Mouse (Mus musculus): ENCODE measurements around the gene Nsun2. TPM values are rescaled to one million over a fixed set of nuclear protein-coding genes. Genes with fewer than 3 reads are reported as not detected.

The Nsun2 gene
- polyA plus RNA-seq, 1 experiment from 2014 or later, result 82.0 TPM

GRCm38 (mm10) chr13:69636816-69637215 is 103.3 kb downstream of the Nsun2 start:
- ATAC-seq (replicated peaks; ENCODE audit: low FRiP score, low read depth) (no peak), DNase-seq (ENCODE audit: low spot score) (no peak)
- Histone ChIP-seq H3K9me3 (replicated peaks; ENCODE audit: low read length) (no peaks in the 10 kb centered on the region), H3K4me3 (replicated peaks; ENCODE audit: low read depth, low read length) (no peak overlapping the region), H3K4me1 (replicated peaks; ENCODE audit: insufficient read depth, low read length) (no peaks in the 10 kb centered on the region), H3K27me3 (ENCODE audit: insufficient read depth, low read length) (no peaks in the 10 kb centered on the region), H3K27ac (no peak overlapping the region), H3K9ac (ENCODE audit: low read depth, low read length) (no peak overlapping the region), H3K36me3 (ENCODE audit: insufficient read depth, low read length) (peaks cover 45% of the 10 kb centered on the region), H3K4me2 (ENCODE audit: low read length) (no peak overlapping the region)
- WGBS, result 70% methylated on average over 6 of the region's 6 CpGs
- TF ChIP-seq CTCF (IDR thresholded peaks at IDR 0.05; ENCODE audit: low read depth), result no peak

DNA sequence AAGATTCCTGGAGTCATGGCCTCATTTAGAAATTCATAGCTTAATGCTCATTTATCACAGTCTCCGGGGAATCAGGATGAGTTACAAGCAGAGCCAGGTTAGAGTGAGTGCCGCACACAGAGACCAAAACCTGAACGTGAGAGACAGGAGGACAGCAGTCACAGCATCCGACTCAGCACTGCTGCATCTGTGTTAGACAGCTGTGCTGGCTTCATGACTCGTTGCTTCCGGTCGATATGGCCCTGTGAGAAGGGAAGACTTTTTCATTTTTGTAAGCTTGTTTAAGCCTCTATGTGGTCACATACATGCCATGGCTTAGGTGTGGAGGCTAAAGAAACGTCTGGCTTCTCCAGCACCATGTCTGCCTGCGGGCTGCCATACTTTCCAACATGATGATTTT is 104.1 kb downstream of the Nsun2 start:
- no peak overlapping the region for H3K4me3 ChIP-seq (replicated peaks; ENCODE audit: low read depth, low read length)
- TF ChIP-seq CTCF (IDR thresholded peaks at IDR 0.05; ENCODE audit: low read depth), result no peak
- H3K36me3 ChIP-seq (ENCODE audit: insufficient read depth, low read length), result peaks cover 36% of the 10 kb centered on the region
- no peak for DNase-seq (ENCODE audit: low spot score)
- no peaks in the 10 kb centered on the region for H3K9me3 ChIP-seq (replicated peaks; ENCODE audit: low read length)
- H3K4me1 ChIP-seq (replicated peaks; ENCODE audit: insufficient read depth, low read length), result no peaks in the 10 kb centered on the region
- H3K27me3 ChIP-seq (ENCODE audit: insufficient read depth, low read length), result no peaks in the 10 kb centered on the region
- no peak overlapping the region for H3K9ac ChIP-seq (ENCODE audit: low read depth, low read length)
- H3K27ac ChIP-seq, result no peak overlapping the region
- no peak for ATAC-seq (replicated peaks; ENCODE audit: low FRiP score, low read depth)
- 87% methylated on average over 9 of the region's 9 CpGs for WGBS
- no peak overlapping the region for H3K4me2 ChIP-seq (ENCODE audit: low read length)

- Histone ChIP-seq H3K27me3 (ENCODE audit: insufficient read depth, low read length) (no peaks in the 10 kb centered on the region), H3K27ac (no peak overlapping the region), H3K9me3 (replicated peaks; ENCODE audit: low read length) (no peaks in the 10 kb centered on the region), H3K4me1 (replicated peaks; ENCODE audit: insufficient read depth, low read length) (no peaks in the 10 kb centered on the region), H3K4me2 (ENCODE audit: low read length) (no peak overlapping the region), H3K36me3 (ENCODE audit: insufficient read depth, low read length) (peaks cover 35% of the 10 kb centered on the region), H3K4me3 (replicated peaks; ENCODE audit: low read depth, low read length) (no peak overlapping the region), H3K9ac (ENCODE audit: low read depth, low read length) (no peak overlapping the region)
- no peak for ATAC-seq (replicated peaks; ENCODE audit: low FRiP score, low read depth)
- no peak for DNase-seq (ENCODE audit: low spot score)
- TF ChIP-seq CTCF (IDR thresholded peaks at IDR 0.05; ENCODE audit: low read depth), result no peak
- 81% methylated on average over 6 of the region's 6 CpGs for WGBS
These were observed 104.6 kb downstream of the Nsun2 start for GRCm38 (mm10) chr13:69638108-69638626.

DNA sequence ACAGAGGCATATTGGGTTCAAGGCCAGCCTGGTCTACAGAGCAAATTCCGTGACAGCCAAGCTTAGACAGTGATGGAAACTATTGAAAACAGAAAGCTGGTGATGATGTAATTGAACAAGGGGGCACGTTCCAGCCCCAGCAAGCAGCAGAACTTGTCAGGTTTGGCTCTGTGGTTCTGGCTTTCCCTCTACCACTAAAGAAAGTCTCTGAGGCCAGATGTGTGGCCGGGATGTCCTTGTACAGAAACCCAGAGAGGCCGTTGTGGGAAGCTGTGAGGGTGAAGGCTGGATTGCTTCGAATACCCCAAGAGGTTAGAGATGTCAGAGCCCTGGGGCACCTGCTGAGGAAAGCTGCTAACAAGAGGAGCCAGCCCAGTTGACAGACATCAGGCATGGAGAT is 105.7 kb downstream of the Nsun2 start:
- no peak overlapping the region for H3K27ac ChIP-seq
- 89% methylated on average over 5 of the region's 5 CpGs for WGBS
- no peaks in the 10 kb centered on the region for H3K27me3 ChIP-seq (ENCODE audit: insufficient read depth, low read length)
- DNase-seq (ENCODE audit: low spot score), result no peak
- peaks cover 27% of the 10 kb centered on the region for H3K36me3 ChIP-seq (ENCODE audit: insufficient read depth, low read length)
- TF ChIP-seq CTCF (IDR thresholded peaks at IDR 0.05; ENCODE audit: low read depth), result no peak
- no peak for ATAC-seq (replicated peaks; ENCODE audit: low FRiP score, low read depth)
- no peaks in the 10 kb centered on the region for H3K9me3 ChIP-seq (replicated peaks; ENCODE audit: low read length)
- H3K9ac ChIP-seq (ENCODE audit: low read depth, low read length), result no peak overlapping the region
- H3K4me3 ChIP-seq (replicated peaks; ENCODE audit: low read depth, low read length), result no peak overlapping the region
- H3K4me1 ChIP-seq (replicated peaks; ENCODE audit: insufficient read depth, low read length), result no peaks in the 10 kb centered on the region
- no peak overlapping the region for H3K4me2 ChIP-seq (ENCODE audit: low read length)

GRCm38 (mm10) chr13:69640126-69640525 is 106.6 kb downstream of the Nsun2 start:
- Histone ChIP-seq H3K9me3 (replicated peaks; ENCODE audit: low read length) (no peaks in the 10 kb centered on the region), H3K27me3 (ENCODE audit: insufficient read depth, low read length) (no peaks in the 10 kb centered on the region), H3K27ac (no peak overlapping the region), H3K4me2 (ENCODE audit: low read length) (no peak overlapping the region), H3K9ac (ENCODE audit: low read depth, low read length) (no peak overlapping the region), H3K4me1 (replicated peaks; ENCODE audit: insufficient read depth, low read length) (no peaks in the 10 kb centered on the region), H3K36me3 (ENCODE audit: insufficient read depth, low read length) (peaks cover 19% of the 10 kb centered on the region), H3K4me3 (replicated peaks; ENCODE audit: low read depth, low read length) (no peak overlapping the region)
- DNase-seq (ENCODE audit: low spot score) (no peak), ATAC-seq (replicated peaks; ENCODE audit: low FRiP score, low read depth) (no peak)
- TF ChIP-seq CTCF (IDR thresholded peaks at IDR 0.05; ENCODE audit: low read depth), result no peak
- 94% methylated on average over 4 of the region's 4 CpGs for WGBS

GRCm38 (mm10) chr13:69640541-69640940 is 107.0 kb downstream of the Nsun2 start:
- Histone ChIP-seq H3K4me1 (replicated peaks; ENCODE audit: insufficient read depth, low read length) (no peaks in the 10 kb centered on the region), H3K4me2 (ENCODE audit: low read length) (no peak overlapping the region), H3K27ac (no peak overlapping the region), H3K27me3 (ENCODE audit: insufficient read depth, low read length) (no peaks in the 10 kb centered on the region), H3K9ac (ENCODE audit: low read depth, low read length) (no peak overlapping the region), H3K9me3 (replicated peaks; ENCODE audit: low read length) (no peaks in the 10 kb centered on the region), H3K4me3 (replicated peaks; ENCODE audit: low read depth, low read length) (no peak overlapping the region), H3K36me3 (ENCODE audit: insufficient read depth, low read length) (peaks cover 15% of the 10 kb centered on the region)
- no peak for ATAC-seq (replicated peaks; ENCODE audit: low FRiP score, low read depth)
- no peak for TF ChIP-seq CTCF (IDR thresholded peaks at IDR 0.05; ENCODE audit: low read depth)
- DNase-seq (ENCODE audit: low spot score), result no peak
- whole genome bisulfite sequencing, result 85% methylated on average over 4 of the region's 4 CpGs

DNA sequence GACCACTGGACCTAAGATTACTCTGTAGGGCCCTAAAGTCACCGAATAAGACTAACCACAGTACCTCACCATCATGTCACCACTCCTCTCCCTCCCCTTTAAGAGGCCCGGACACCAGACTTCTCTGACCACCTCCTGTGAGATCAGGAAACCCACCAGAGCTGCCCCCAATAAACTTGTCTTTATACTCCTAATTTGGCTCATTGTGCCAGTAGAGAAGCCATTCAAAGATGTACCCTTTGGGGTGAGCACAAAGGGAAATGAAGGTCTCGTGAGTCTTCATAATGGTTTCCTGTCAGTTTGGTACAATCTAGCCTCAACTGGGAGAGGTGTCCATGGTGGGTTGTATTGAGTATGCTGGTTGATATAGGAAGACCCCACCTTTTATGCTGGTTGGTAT is 107.5 kb downstream of the Nsun2 start:
- no peaks in the 10 kb centered on the region for H3K27me3 ChIP-seq (ENCODE audit: insufficient read depth, low read length)
- no peaks in the 10 kb centered on the region for H3K9me3 ChIP-seq (replicated peaks; ENCODE audit: low read length)
- no peak for ATAC-seq (replicated peaks; ENCODE audit: low FRiP score, low read depth)
- no peak for DNase-seq (ENCODE audit: low spot score)
- 84% methylated on average over 3 of the region's 3 CpGs for WGBS
- H3K4me3 ChIP-seq (replicated peaks; ENCODE audit: low read depth, low read length), result no peak overlapping the region
- H3K4me2 ChIP-seq (ENCODE audit: low read length), result no peak overlapping the region
- no peak overlapping the region for H3K9ac ChIP-seq (ENCODE audit: low read depth, low read length)
- H3K27ac ChIP-seq, result no peak overlapping the region
- H3K36me3 ChIP-seq (ENCODE audit: insufficient read depth, low read length), result peaks cover 12% of the 10 kb centered on the region; the same call in 1 of the 2 replicates
- H3K4me1 ChIP-seq (replicated peaks; ENCODE audit: insufficient read depth, low read length), result no peaks in the 10 kb centered on the region
- TF ChIP-seq CTCF (IDR thresholded peaks at IDR 0.05; ENCODE audit: low read depth), result no peak
